Mouse (Mus musculus) splenic B cell, adult 2 months (primary cell): ENCODE measurements around the gene Zbtb24.
"Not testable (repeated sequence)": the region's sequence is repeated elsewhere in the genome, so short reads cannot be mapped to it uniquely, and the experiment has no call there.

ENCODE experiments used
- DNase-seq: peaks from one replicate; pipeline ENCODE4 v3.0.0-alpha.2; 2011; ENCODE audit warnings: low read depth, low spot score
- H3K27me3 ChIP-seq: 2 replicates; pipeline ENCODE4 v1.6.1; 2012; ENCODE audit warnings: mild to moderate bottlenecking, low read length, moderate library complexity, mixed read lengths; ENCODE audit not compliant: control insufficient read depth, poor library complexity, insufficient read depth, severe bottlenecking
- H3K36me3 ChIP-seq: 2 replicates; pipeline ENCODE4 v1.6.1; 2012; ENCODE audit warnings: mild to moderate bottlenecking, low read length, moderate library complexity, mixed read lengths; ENCODE audit not compliant: control insufficient read depth, poor library complexity, insufficient read depth, severe bottlenecking

The Zbtb24 gene

DNA sequence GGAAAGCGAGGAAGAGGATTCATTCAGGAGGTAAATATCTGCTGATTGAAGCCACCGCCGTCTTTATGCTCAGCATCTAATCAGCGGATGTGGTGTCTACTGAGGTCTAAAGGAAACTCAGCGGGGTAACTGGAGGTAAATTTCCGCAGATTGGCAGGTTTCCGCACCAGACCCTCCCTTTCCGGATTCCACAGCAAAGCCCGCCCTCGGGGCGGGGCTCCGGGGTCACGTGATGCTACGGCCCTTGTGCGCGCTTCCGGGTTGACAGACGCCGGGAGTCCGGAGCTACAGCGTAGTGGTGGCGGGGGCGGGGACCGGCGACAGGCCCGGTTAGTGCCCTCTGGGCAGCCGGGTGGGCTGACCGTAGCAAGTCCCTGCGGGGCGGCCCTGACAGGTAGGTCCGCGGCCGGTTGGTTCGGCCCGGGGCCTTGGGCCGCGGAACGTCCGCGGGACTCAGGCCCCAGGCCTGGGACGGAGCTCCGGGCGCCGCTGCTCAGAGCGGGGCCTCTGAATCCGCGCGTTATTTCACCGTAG, at the start of gene Zbtb24:
TSS of gene Zbtb24 (plus strand) at position 247 of the 534 bp plus-strand sequence.
- no peaks in the 10 kb centered on the region for H3K27me3 ChIP-seq
- peak; percentile 99 for DNase-seq
- peaks cover 2% of the 10 kb centered on the region for H3K36me3 ChIP-seq

DNA sequence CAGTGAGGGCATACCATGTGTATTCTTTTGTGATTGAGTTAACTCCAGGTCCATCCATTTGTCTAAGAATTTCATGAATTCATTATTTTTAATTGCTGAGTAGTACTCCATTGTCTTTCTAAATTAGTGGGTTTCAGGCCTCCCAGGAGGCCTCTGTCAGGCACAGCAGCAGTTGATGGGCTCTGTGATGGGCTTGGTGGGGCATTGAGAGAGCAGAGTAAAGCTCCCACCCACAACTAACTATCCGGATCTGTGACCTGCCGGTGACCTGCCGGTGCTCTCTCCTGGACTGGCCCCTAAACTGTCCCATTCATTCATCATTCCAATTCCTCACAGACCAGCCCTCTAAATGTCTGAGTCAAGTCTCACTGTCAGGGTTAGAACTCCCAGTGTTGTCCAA, 49.1 kb upstream of the Zbtb24 start:
- no peak for DNase-seq
- Histone ChIP-seq H3K36me3 (no peaks in the 10 kb centered on the region), H3K27me3 (no peaks in the 10 kb centered on the region)

- DNase-seq = no peak
- Histone ChIP-seq H3K27me3 (no peaks in the 10 kb centered on the region), H3K36me3 (no peaks in the 10 kb centered on the region)
These were observed 46.8 kb upstream of the Zbtb24 start for GRCm38 (mm10) chr10:41403364-41403763.

DNA sequence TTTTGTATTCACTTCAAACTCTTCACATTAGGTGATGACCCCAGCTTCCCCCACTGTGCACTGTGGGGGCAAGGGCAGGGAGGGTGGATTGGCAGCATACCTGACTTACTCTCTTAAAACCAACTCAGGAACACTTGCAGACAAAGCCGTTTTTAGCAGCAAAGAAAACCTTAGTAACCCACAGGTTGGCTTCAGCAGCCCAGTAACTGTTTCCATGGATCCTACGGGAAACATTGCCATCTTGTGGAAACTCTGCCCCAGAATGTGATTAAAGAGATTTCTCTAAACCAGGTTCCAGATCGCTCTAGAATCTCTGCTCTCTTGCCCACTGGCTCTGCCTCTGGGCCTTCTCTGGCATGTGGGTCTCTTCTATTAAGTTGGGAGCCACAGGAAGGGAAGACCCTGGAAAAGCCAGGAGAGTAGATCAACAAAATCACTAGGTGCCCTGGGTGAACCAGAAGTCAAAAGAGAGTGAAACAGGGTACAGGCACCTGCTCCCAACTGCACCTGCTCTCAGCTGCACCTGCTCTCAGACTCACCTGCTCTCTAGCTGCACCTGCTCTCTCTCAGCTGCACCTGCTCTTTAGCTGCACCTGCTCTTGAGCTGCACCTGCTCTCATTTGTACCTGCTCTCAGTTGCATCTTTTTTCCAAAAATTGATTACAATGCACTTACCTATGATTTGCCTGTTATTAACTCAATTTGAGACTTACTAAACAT, 46.1 kb upstream of the Zbtb24 start:
- no peaks in the 10 kb centered on the region for H3K36me3 ChIP-seq
- DNase-seq = peak; percentile 36
- no peaks in the 10 kb centered on the region for H3K27me3 ChIP-seq

DNA sequence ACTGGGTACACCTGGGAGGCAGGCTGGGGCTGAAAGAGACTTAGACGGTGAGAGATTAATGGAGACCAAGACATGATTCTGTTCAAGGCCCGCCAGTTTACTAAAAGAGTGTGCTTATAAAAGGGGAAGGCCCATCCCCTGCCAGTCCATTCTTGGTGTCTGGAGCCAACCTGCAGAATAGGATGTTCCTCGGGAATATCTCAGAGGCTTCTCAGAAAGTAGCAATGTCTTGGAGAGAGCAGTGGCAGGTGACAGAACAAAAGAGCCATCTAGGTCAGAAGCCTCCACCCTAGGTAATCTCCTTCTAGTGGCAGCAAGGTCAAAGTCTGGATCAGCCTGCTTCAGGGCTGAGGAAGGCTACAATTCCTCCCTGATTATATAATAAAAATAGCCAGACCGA, 40.0 kb upstream of the Zbtb24 start:
- H3K36me3 ChIP-seq, H3K27me3 ChIP-seq, DNase-seq: not testable (repeated sequence)

DNA sequence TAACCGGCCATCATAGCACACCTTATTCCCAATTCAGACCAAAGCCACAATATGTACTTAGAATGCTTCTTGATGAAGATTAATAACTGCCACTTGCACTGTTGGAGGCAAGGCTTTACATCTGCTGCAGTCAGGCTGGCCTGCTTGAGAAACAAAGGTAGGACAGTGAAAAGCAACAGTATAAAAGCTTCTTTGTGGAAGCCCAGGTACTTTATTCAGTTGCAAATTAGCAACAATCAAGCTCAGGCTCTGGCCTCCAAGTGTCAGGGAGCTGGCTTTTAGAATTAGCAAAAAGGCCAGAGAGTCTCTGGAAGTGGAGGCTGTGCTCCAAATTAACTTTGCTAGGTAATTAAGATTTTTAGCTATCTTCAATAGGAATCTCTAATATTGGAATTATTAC, 39.4 kb upstream of the Zbtb24 start:
- H3K36me3 ChIP-seq, H3K27me3 ChIP-seq, DNase-seq: not testable (repeated sequence)

GRCm38 (mm10) chr10:41413471-41413870, 36.7 kb upstream of the Zbtb24 start:
- H3K36me3 ChIP-seq, DNase-seq, H3K27me3 ChIP-seq: not testable (repeated sequence)

- H3K36me3 ChIP-seq, DNase-seq, H3K27me3 ChIP-seq: not testable (repeated sequence)
These were observed 34.8 kb upstream of the Zbtb24 start for GRCm38 (mm10) chr10:41415368-41415767.

DNA sequence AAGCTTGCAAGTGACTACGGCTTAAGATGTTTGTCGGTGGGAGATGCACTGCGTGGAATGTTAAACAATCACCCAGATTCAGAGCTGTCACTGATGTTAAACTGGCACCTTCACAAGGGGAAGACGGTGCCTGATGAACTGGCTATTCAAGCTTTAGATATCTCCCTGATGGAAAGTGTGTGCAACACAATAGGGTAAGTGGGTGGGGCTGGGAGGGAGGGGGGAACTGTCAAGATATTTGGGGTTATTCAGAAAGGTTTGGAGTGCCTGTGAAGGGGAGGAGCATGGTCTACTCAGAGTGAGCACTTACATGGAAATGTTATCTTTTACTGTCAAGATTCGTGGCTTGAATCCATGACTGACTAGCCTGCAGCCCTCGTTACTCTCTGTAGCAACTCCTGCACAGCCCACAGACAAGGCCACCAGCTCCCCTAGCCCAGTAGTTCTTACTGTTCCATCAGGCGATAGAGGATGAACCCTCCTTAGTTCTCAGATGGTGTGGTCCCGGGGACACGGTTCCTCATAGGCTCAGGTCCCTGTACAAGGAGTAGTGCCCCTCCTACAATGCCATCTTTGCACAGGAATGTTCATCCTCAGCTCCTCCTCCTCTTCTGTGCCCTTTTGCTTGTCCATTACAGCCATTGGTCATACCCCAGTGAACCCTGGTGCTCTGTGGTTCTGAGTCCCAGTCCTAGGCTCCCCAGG, 29.5 kb upstream of the Zbtb24 start:
- no peaks in the 10 kb centered on the region for H3K27me3 ChIP-seq
- H3K36me3 ChIP-seq = no peaks in the 10 kb centered on the region
- no peak for DNase-seq

DNA sequence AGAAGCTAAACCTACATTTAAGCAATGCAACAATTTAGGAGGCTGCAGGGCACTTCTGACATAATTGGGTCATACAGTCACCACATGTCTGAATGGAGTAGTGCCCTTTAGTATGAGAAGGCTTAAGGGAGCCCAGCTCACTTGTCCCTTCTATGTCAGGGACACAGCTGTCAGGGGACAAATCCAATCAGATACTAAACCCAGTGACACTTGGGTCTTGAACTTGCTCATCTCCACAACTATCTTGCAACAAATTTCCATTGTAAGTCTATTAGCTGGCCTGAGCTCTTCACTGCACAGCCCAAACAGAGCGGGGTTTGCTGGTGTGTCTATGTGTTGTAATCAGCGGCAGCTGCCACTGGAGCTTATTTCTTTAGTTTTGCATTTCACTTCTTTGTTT, 26.5 kb upstream of the Zbtb24 start:
- no peaks in the 10 kb centered on the region for H3K27me3 ChIP-seq
- no peak for DNase-seq
- H3K36me3 ChIP-seq = no peaks in the 10 kb centered on the region

GRCm38 (mm10) chr10:41426368-41426767, 23.8 kb upstream of the Zbtb24 start:
- Histone ChIP-seq H3K36me3 (no peaks in the 10 kb centered on the region), H3K27me3 (no peaks in the 10 kb centered on the region)
- no peak for DNase-seq

GRCm38 (mm10) chr10:41434624-41435023, 15.6 kb upstream of the Zbtb24 start:
- DNase-seq = peak; percentile 61
- H3K36me3 ChIP-seq = no peaks in the 10 kb centered on the region
- no peaks in the 10 kb centered on the region for H3K27me3 ChIP-seq

GRCm38 (mm10) chr10:41435141-41435540, 15.0 kb upstream of the Zbtb24 start:
- H3K36me3 ChIP-seq = no peaks in the 10 kb centered on the region
- no peak for DNase-seq
- no peaks in the 10 kb centered on the region for H3K27me3 ChIP-seq

- Histone ChIP-seq H3K36me3 (peaks cover 2% of the 10 kb centered on the region; the same call in 1 of the 2 replicates), H3K27me3 (no peaks in the 10 kb centered on the region)
- DNase-seq = no peak
These were observed 2.0 kb upstream of the Zbtb24 start for GRCm38 (mm10) chr10:41448216-41448615.

DNA sequence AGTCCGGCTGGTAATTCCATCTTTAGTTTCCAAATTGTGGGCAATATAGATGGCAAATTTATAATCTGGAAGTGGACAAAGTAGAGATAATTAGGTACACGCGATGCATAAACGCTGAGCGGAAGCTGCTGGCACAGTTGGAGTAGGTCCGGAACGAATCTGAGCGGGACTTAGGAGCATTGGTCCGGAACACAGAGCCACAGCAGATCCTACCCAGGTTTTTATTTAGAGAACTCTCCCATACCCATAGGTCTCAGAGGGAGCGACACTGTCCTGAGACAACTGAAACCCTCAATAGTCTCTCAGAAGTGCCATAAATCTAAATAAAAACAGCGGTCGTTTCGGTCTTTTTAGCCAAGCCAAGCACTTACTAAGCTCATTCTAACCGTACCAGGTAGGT, 499 bp upstream of the Zbtb24 start:
- no peaks in the 10 kb centered on the region for H3K27me3 ChIP-seq
- DNase-seq = no peak
- peaks cover 2% of the 10 kb centered on the region for H3K36me3 ChIP-seq
